Mouse (Mus musculus) B cell, adult 67 days (primary cell): Measurements from ENCODE around the gene Tgfbr2. TPM values are rescaled to one million over a fixed set of nuclear protein-coding genes. Genes with fewer than 3 reads are reported as not detected.

Experiments
- total RNA-seq, 2 experiments: library from RNA; stranded (reverse); gene quantifications; 4 replicates each; pipeline ENCODE4 v1.2.4; 2023

The Tgfbr2 gene
- total RNA-seq = 100 to 1,000 TPM; 182 to 193 TPM

DNA sequence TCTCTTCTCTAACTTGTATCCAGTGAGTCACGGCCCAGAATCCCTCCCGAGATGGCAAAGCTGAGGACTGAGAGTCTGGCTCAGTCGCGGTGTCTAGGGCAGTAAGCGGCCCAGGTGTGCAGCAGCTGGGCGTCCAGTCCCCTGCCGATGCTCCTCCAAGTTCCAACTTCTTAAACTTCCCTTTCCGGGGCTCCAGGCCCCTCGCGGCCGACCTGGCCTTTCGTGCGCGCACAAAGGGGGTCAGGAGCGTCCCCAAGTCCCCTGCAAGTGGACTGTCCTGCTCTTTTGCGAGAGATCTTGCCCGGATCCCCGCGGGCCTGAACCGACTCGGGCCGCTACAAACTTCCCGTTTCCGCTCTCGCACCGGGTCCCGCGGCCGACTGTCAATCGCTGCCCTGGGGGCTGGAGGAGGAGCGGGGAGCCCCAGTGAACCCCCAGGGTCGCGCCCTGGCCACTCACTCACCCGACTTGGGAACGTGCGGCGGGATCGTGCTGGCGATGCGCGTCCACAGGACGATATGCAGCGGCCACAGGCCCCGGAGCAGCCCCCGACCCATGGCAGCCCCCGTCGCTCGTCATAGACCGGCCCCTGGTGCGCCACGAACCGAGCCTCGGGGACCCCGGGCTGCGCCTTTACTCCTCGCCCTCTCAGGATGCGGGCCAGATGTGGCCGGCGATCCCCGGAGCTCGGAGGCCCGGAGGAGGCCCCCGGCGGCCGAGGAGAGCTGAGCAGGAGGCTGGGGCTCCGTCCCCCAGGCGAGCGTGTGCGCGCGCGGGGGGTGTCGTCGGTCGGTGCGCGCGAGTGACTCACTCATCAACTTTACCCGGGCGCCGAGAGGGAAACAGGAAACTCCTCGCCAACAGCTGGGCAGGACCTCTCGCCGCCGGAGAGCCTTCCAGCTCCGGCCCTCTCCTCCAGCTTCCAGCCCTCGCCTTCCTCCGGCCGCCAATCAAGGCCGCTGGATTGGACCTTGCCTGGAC is at the start of gene Tgfbr2:
Gene Tgfbr2 (minus strand): TSS at position 880 of the 981 bp plus-strand sequence.

